Mouse (Mus musculus): Measurements from ENCODE around the gene Ppp4r3a.
A peak's percentile ranks its signal among the peaks of the same experiment; 100 is the strongest.

The Ppp4r3a gene

GRCm38 (mm10) chr12:101013078-101013665 lies 70.3 kb downstream of the Ppp4r3a start:
- no peak for DNase-seq (ENCODE audit: low read depth, low spot score)

GRCm38 (mm10) chr12:101012197-101013077 lies 71.1 kb downstream of the Ppp4r3a start:
- DNase-seq (ENCODE audit: low read depth, low spot score), result no peak

GRCm38 (mm10) chr12:101011017-101011416 lies 72.5 kb downstream of the Ppp4r3a start:
- no peak for DNase-seq (ENCODE audit: low read depth, low spot score)

GRCm38 (mm10) chr12:101010148-101010920 lies 73.2 kb downstream of the Ppp4r3a start:
- peak; percentile 39 for DNase-seq (ENCODE audit: low read depth, low spot score)

GRCm38 (mm10) chr12:101009225-101009624 lies 74.3 kb downstream of the Ppp4r3a start:
- DNase-seq (ENCODE audit: low read depth, low spot score), result no peak

GRCm38 (mm10) chr12:101008648-101009047 lies 74.9 kb downstream of the Ppp4r3a start:
- peak; percentile 93 for DNase-seq (ENCODE audit: low read depth, low spot score)

GRCm38 (mm10) chr12:101007968-101008481 lies 75.5 kb downstream of the Ppp4r3a start:
- DNase-seq (ENCODE audit: low read depth, low spot score), result peak; percentile 70

GRCm38 (mm10) chr12:101007427-101007826 lies 76.1 kb downstream of the Ppp4r3a start:
- no peak for DNase-seq (ENCODE audit: low read depth, low spot score)

GRCm38 (mm10) chr12:101005665-101006420 lies 77.7 kb downstream of the Ppp4r3a start:
- no peak for DNase-seq (ENCODE audit: low read depth, low spot score)

GRCm38 (mm10) chr12:101004982-101005381 lies 78.5 kb downstream of the Ppp4r3a start:
- no peak for DNase-seq (ENCODE audit: low read depth, low spot score)

GRCm38 (mm10) chr12:101002801-101003513 lies 80.5 kb downstream of the Ppp4r3a start:
- no peak for DNase-seq (ENCODE audit: low read depth, low spot score)

GRCm38 (mm10) chr12:100999061-100999954 lies 84.2 kb downstream of the Ppp4r3a start:
- DNase-seq (ENCODE audit: low read depth, low spot score), result no peak

- DNase-seq (ENCODE audit: low read depth, low spot score), result no peak
Observed at GRCm38 (mm10) chr12:100998564-100998962, 84.9 kb downstream of the Ppp4r3a start.

- DNase-seq (ENCODE audit: low read depth, low spot score), result peak; percentile 44
Observed at GRCm38 (mm10) chr12:100997830-100998563, 85.5 kb downstream of the Ppp4r3a start.

- peak; percentile 99 for DNase-seq (ENCODE audit: low read depth, low spot score)
Observed at GRCm38 (mm10) chr12:100996378-100996898, 87.1 kb downstream of the Ppp4r3a start.

GRCm38 (mm10) chr12:100995607-100996377 lies 87.7 kb downstream of the Ppp4r3a start:
- DNase-seq (ENCODE audit: low read depth, low spot score), result no peak

GRCm38 (mm10) chr12:100994140-100995015 lies 89.1 kb downstream of the Ppp4r3a start:
- no peak for DNase-seq (ENCODE audit: low read depth, low spot score)
